Mouse (Mus musculus) forebrain, embryonic 12.5 days (tissue): ENCODE measurements at regions not wholly inside any gene's neighbourhood (a gene's known extent, or its start where the extent isn't known, plus 50 kb on each side); places are given as distances from the start of the nearest gene placed in this dataset.

Source experiments
- ATAC-seq: fragments of 200-750 bp; cut with Nextera tagmentation; 2 replicates; pipeline ENCODE4 v1.8.0; 2017; ENCODE audit warnings: moderate TSS enrichment; ENCODE audit not compliant: low FRiP score
- H3K27ac ChIP-seq: fragments of 300-500 bp; sonication (generic); 2 replicates; pipeline ENCODE4 v1.5.1; 2016; ENCODE audit warnings: mild to moderate bottlenecking
- H3K27me3 ChIP-seq: fragments of 300-500 bp; sonication (generic); 2 replicates; pipeline ENCODE4 v1.6.1; 2016; ENCODE audit warnings: mild to moderate bottlenecking
- H3K36me3 ChIP-seq: fragments of 300-500 bp; sonication (generic); replicated peaks from 2 replicates; pipeline ENCODE4 v1.6.1; 2016; ENCODE audit warnings: mild to moderate bottlenecking
- H3K4me1 ChIP-seq: fragments of 300-500 bp; sonication (generic); 2 replicates; pipeline ENCODE4 v1.6.1; 2016
- H3K4me2 ChIP-seq: fragments of 300-500 bp; sonication (generic); 2 replicates; pipeline ENCODE4 v1.6.1; 2016; ENCODE audit warnings: mild to moderate bottlenecking, moderate library complexity
- H3K4me3 ChIP-seq: fragments of 300-500 bp; sonication (generic); replicated peaks from 2 replicates; pipeline ENCODE4 v1.5.1; 2016; ENCODE audit warnings: mild to moderate bottlenecking
- H3K9ac ChIP-seq: fragments of 300-500 bp; sonication (generic); 2 replicates; pipeline ENCODE4 v1.6.1; 2016; ENCODE audit warnings: mild to moderate bottlenecking
- H3K9me3 ChIP-seq: fragments of 300-500 bp; sonication (generic); 2 replicates; pipeline ENCODE4 v1.6.1; 2016
- WGBS: fragments of 180-500 bp; shearing (Covaris S2); methylation state at CpG from one replicate; pipeline ENCODE4 v1.1.7; 2016; 5-methylcytosine and 5-hydroxymethylcytosine counted together

GRCm38 (mm10) chr5:118464931-118465801 is 95.3 kb upstream of the Med13l start:
- peaks cover 29% of the 10 kb centered on the region for H3K4me1 ChIP-seq

GRCm38 (mm10) chr5:118465991-118466750 is 94.3 kb upstream of the Med13l start:
- H3K27ac ChIP-seq, result peak overlapping the region; percentile 53
- H3K27me3 ChIP-seq, result peaks cover 8% of the 10 kb centered on the region
- H3K9ac ChIP-seq, result peak overlapping the region; percentile 38
- no peaks in the 10 kb centered on the region for H3K36me3 ChIP-seq
- peak; percentile 23; the same call in 1 of the 2 replicates for ATAC-seq
- H3K9me3 ChIP-seq, result no peaks in the 10 kb centered on the region
- WGBS, result 13% methylated on average over 10 of the region's 10 CpGs
- H3K4me3 ChIP-seq, result peak overlapping the region; percentile 24
- H3K4me1 ChIP-seq, result peaks cover 28% of the 10 kb centered on the region
- peak overlapping the region; percentile 53 for H3K4me2 ChIP-seq

More at GRCm38 (mm10) chr5:118464931-118465801, 95.3 kb upstream of the Med13l start:
- peak; percentile 69 for ATAC-seq
- peak overlapping the region; percentile 59 for H3K27ac ChIP-seq
- peak overlapping the region; percentile 53 for H3K4me2 ChIP-seq
- H3K4me3 ChIP-seq, result peak overlapping the region; percentile 24
- no peaks in the 10 kb centered on the region for H3K9me3 ChIP-seq
- WGBS, result 7% methylated on average over 22 of the region's 22 CpGs
- H3K27me3 ChIP-seq, result peaks cover 16% of the 10 kb centered on the region
- peak overlapping the region; percentile 38 for H3K9ac ChIP-seq
- no peaks in the 10 kb centered on the region for H3K36me3 ChIP-seq

- Histone ChIP-seq H3K9ac (no peak overlapping the region), H3K4me2 (no peak overlapping the region), H3K36me3 (no peaks in the 10 kb centered on the region), H3K4me3 (no peak overlapping the region), H3K27me3 (peaks cover 5% of the 10 kb centered on the region; the same call in 1 of the 2 replicates), H3K9me3 (no peaks in the 10 kb centered on the region), H3K27ac (no peak overlapping the region), H3K4me1 (peaks cover 35% of the 10 kb centered on the region)
- WGBS, result 63% methylated on average over 4 of the region's 4 CpGs
- no peak for ATAC-seq
Observed at GRCm38 (mm10) chr5:118468739-118469138, 91.7 kb upstream of the Med13l start.

- Histone ChIP-seq H3K9me3 (no peaks in the 10 kb centered on the region), H3K4me3 (no peak overlapping the region), H3K4me2 (no peak overlapping the region), H3K36me3 (no peaks in the 10 kb centered on the region), H3K4me1 (peaks cover 16% of the 10 kb centered on the region), H3K27me3 (0 out of 2 replicates have a peak, but pooled peaks cover 5% of the 10 kb centered on the region), H3K9ac (no peak overlapping the region), H3K27ac (no peak overlapping the region)
- WGBS, result 44% methylated on average over 5 of the region's 5 CpGs
- no peak for ATAC-seq
Observed at GRCm38 (mm10) chr5:118471569-118471968, 88.9 kb upstream of the Med13l start.

- no peak overlapping the region for H3K4me2 ChIP-seq
- H3K4me1 ChIP-seq, result peaks cover 15% of the 10 kb centered on the region
- no peak overlapping the region for H3K27ac ChIP-seq
- H3K4me3 ChIP-seq, result no peak overlapping the region
- 90% methylated on average over 10 of the region's 10 CpGs for WGBS
- no peak overlapping the region for H3K9ac ChIP-seq
- H3K36me3 ChIP-seq, result no peaks in the 10 kb centered on the region
- H3K27me3 ChIP-seq, result 0 out of 2 replicates have a peak, but pooled peaks cover 5% of the 10 kb centered on the region
- no peaks in the 10 kb centered on the region for H3K9me3 ChIP-seq
- no peak for ATAC-seq
Observed at GRCm38 (mm10) chr5:118472291-118472690, 88.2 kb upstream of the Med13l start.

- Histone ChIP-seq H3K9ac (no peak overlapping the region), H3K27ac (0 out of 2 replicates have a peak overlapping the region, but pooled peaks have one; percentile 8), H3K36me3 (no peaks in the 10 kb centered on the region), H3K4me2 (no peak overlapping the region), H3K4me3 (no peak overlapping the region), H3K9me3 (no peaks in the 10 kb centered on the region), H3K27me3 (0 out of 2 replicates have a peak, but pooled peaks cover 5% of the 10 kb centered on the region), H3K4me1 (peaks cover 21% of the 10 kb centered on the region)
- 51% methylated on average over 5 of the region's 5 CpGs for WGBS
- ATAC-seq, result no peak
Observed at GRCm38 (mm10) chr5:118473128-118473730, 87.2 kb upstream of the Med13l start.

GRCm38 (mm10) chr5:118476597-118476996 is 83.9 kb upstream of the Med13l start:
- Histone ChIP-seq H3K4me2 (no peak overlapping the region), H3K9me3 (no peaks in the 10 kb centered on the region), H3K4me1 (peaks cover 16% of the 10 kb centered on the region), H3K9ac (no peak overlapping the region), H3K4me3 (no peak overlapping the region), H3K27me3 (0 out of 2 replicates have a peak, but pooled peaks cover 5% of the 10 kb centered on the region), H3K27ac (no peak overlapping the region), H3K36me3 (no peaks in the 10 kb centered on the region)
- ATAC-seq, result no peak
- WGBS, result 90% methylated on average over 5 of the region's 5 CpGs

- Histone ChIP-seq H3K4me1 (peaks cover 16% of the 10 kb centered on the region), H3K9me3 (no peaks in the 10 kb centered on the region), H3K27ac (no peak overlapping the region), H3K4me3 (peak overlapping the region; percentile 36; the same call in 1 of the 2 replicates), H3K4me2 (peak overlapping the region; percentile 66), H3K27me3 (0 out of 2 replicates have a peak, but pooled peaks cover 5% of the 10 kb centered on the region), H3K36me3 (no peaks in the 10 kb centered on the region), H3K9ac (peak overlapping the region; percentile 42; the same call in 1 of the 2 replicates)
- WGBS, result 61% methylated on average over 19 of the region's 19 CpGs
- peak; percentile 39; the same call in 1 of the 2 replicates for ATAC-seq
Observed at GRCm38 (mm10) chr5:118477131-118478119, 83.1 kb upstream of the Med13l start.

GRCm38 (mm10) chr5:118478120-118478768 is 82.2 kb upstream of the Med13l start:
- peak; percentile 89 for ATAC-seq
- H3K9ac ChIP-seq, result peak overlapping the region; percentile 42; the same call in 1 of the 2 replicates
- H3K4me3 ChIP-seq, result peak overlapping the region; percentile 36
- H3K4me2 ChIP-seq, result peak overlapping the region; percentile 66
- H3K27ac ChIP-seq, result 0 out of 2 replicates have a peak overlapping the region, but pooled peaks have one; percentile 9
- no peaks in the 10 kb centered on the region for H3K9me3 ChIP-seq
- H3K4me1 ChIP-seq, result peaks cover 14% of the 10 kb centered on the region
- WGBS, result 7% methylated on average over 15 of the region's 15 CpGs
- no peaks in the 10 kb centered on the region for H3K36me3 ChIP-seq
- 0 out of 2 replicates have a peak, but pooled peaks cover 5% of the 10 kb centered on the region for H3K27me3 ChIP-seq

- H3K9me3 ChIP-seq, result no peaks in the 10 kb centered on the region
- ATAC-seq, result no peak
- no peaks in the 10 kb centered on the region for H3K36me3 ChIP-seq
- no peak overlapping the region for H3K27ac ChIP-seq
- H3K9ac ChIP-seq, result no peak overlapping the region
- H3K4me3 ChIP-seq, result no peak overlapping the region
- H3K4me2 ChIP-seq, result no peak overlapping the region
- H3K4me1 ChIP-seq, result peaks cover 16% of the 10 kb centered on the region
- 81% methylated on average over 5 of the region's 5 CpGs for WGBS
- H3K27me3 ChIP-seq, result 0 out of 2 replicates have a peak, but pooled peaks cover 1% of the 10 kb centered on the region
Observed at GRCm38 (mm10) chr5:118480000-118480399, 80.5 kb upstream of the Med13l start.
